Mouse (Mus musculus) forelimb bud, embryonic 11.5 days (tissue): ENCODE measurements at regions not wholly inside any gene's neighbourhood (a gene's known extent, or its start where the extent isn't known, plus 50 kb on each side); places are given as distances from the start of the nearest gene placed in this dataset.

Experiments
- DNase-seq: peaks from one replicate; pipeline ENCODE4 v3.0.0-alpha.2; 2012; ENCODE audit warnings: low read depth, low spot score

DNA sequence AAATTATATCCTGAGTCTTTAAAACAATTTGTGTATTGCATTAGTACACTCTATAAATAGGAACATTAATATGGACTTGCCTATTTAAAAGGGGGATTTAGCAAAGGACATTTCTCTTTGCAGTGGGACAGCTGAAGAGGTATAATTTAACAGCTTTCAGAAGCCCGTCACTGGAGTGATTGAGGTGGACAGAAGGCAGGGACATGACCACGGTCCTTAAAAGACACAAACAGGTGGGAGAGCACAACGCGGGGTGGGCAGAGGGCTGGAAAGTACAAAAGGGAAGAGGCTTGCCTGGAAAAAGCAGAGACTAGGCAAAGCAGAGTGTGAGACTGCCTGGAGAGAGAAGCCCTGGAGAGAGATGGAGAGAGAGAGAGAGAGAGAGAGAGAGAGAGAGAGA is 51.9 kb upstream of the Pkhd1 start:
- no peak for DNase-seq

- no peak for DNase-seq
Observed at GRCm38 (mm10) chr1:20670489-20670888, 52.6 kb upstream of the Pkhd1 start.

DNA sequence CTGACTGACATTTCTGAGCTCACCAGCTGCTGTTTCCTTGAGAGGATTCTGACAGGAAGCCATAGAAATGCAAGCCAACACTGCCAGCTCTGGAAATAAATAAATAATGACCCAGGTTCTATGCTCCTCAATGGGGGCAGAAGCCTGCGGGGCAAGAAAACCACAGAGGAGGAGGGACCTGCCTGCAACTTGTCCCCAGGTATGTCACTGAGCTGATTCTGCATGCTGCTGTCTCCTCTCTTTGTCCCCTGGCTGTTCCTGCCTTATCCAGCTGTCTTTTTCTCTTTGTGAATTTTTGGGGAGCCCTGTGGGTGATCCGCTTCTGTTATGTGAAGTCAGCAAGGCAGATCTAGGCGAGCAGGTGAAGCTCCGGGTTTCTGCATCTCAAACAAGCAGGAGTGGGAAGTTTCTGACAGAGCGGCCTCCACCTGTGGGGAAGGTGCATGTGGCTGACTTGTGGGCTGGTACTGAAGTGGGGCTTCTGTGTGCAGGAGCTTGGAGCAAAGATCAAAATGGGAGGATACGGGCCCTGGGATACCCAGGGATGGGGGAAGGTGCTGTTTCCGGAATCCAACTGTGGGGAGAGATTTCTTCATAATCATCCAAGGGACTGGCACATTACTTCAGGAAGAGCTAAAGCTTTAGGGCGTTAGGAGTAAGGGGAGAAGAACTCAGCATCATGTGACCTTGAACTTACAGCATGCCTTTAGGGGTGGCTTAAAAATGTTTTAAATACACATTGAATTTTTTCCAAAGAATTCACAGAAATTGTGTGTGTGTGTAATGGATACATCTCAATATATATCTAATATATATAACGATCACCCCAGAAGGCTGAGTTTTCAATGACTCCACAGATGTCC is 53.3 kb upstream of the Pkhd1 start:
- no peak for DNase-seq

GRCm38 (mm10) chr1:20671769-20672150 is 53.9 kb upstream of the Pkhd1 start:
- no peak for DNase-seq

DNA sequence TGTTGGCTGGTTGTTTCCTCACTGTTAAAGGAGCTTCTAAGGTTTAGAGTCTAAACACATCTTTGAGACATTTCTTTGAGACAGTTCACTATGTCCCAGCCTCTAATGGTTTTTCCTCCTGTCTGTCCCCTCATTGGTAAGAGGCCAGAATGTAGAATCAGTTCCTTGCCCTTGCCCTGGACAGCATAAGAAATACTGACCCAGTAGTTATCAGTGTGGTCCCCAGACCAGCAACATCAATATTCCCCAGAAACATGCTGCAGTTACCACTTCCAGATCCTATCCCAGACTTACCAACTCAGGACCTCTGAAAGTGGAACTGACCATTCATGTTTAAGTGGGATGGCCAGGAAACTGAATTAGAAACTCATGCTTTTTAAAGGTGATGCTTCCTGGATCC is 54.4 kb upstream of the Pkhd1 start:
- no peak for DNase-seq

DNA sequence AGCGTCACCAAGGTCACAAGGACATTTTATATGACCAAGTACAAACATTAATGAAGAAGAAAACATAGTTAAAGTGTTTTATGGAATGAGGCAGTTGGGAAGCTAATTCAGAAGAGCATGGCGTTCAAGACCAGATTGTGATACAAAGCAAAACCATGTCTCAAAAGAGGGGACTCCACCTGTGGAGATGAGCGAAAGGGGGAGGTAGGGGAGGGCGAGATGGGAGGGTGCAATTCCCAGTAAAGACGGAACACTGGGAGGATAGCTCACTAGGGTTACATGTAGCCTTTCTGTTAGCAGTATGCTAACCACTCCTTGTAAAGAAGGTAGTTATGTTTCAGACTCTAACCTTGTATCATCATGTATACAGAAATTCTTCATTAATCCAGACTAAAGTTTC is 55.1 kb upstream of the Pkhd1 start:
- no peak for DNase-seq

GRCm38 (mm10) chr1:20673351-20673750 is 55.5 kb upstream of the Pkhd1 start:
- DNase-seq, result no peak

- DNase-seq, result no peak
Observed at GRCm38 (mm10) chr1:20674615-20675014, 56.1 kb upstream of the Il17a start.

DNA sequence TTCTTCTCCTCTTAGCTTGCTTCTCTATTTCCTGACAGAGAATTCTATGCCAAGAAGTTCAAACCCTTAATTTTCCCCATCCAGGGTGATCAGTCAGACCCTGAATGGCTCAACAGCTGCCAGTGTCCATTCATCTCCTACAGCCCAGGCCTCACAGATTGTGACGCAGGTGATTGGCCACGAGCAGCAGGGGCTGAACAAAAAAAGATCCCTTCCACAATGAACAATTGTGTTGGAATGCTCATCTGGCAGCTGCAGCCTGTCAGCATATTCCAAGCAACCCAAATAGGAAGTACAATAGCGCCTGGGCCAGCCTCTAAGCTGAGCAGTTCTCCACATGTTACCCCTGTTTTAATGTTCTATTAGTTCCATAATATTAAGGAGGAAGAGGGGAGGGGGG is 52.7 kb upstream of the Il17a start:
- peak; percentile 20 for DNase-seq

DNA sequence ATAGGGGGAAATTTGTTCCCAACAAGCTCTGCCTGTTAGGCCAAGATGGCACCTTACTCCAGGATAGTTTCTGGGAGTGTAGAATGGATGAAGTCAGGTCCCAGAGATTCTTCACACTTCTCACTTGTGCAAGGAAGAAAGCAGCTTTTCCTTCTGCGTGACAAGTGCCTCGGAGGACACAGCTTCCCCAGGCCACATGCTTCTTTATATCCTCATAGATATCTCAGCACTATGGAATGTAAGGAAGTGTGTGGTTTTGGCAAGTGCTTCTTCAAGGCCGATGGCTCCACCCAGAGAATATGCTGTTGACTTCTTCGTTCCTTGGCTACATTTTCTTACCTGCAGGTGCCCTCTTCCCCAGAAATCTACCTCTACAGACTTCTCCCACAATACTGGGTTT is 51.9 kb upstream of the Il17a start:
- no peak for DNase-seq

DNA sequence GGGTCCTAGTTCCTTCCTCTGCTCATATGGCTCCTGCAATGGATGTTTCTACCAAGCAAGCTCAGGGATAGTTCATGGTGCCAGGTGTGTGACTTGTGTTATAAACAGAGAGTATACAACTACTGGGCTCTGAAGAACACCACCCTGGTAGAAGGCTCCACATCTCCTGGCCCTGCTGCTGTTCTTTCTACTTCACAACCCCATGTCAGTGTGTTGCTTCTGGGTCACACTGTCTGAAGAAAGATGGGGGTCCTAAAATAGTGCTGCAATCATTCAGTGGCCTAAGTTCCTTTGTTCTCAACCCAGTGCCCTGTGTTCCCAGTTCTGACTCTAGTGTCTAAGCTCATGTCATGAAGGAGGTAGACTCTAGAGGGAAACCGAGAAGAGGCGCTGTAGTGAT is 51.4 kb upstream of the Il17a start:
- DNase-seq, result no peak

DNA sequence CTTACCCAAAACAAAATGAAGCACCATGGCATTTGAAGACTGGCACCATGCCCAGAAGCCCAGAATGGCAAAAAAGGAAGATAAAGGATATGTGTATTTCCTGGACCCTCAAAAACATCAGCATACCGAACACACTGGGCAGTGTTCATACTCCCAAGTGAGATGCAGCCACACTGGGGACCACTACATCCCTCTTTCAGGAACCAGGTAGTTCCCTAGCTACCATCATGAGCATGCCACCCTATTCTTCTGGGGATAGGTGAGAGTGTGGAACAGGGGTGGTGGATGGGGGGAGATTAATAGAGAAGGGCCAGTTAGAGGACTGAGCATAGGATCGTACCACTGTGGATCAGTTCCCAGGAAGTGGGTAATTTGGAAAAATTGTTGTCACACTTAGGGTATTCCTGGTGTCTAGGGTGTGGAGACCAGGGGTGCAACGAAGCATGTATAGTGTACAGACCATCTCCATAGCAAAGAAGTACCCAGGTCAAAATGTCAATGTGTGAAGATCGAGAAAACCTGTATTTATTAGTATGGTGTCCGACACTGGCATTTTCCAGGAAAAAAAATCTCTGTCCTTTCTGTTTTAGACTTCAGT is 50.9 kb upstream of the Il17a start:
- no peak for DNase-seq

DNA sequence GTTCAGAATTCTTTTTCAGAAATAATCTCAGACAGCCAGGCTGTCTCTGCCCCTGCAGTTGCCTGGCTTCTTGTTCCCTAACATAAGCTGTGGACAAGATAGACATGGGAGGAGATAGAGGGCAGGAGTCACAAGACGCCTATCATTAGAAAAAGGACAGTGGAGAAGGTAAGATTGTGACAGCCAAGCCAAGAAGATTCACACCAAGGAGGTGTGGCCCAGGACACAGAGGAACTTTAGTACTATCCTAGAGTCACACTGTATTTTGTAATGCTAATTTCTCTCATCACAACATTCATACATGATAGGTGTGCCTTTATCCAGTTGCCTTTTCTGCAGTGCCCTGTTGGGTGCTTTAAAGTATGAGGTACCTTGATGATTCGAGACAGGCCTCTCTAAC is 50.2 kb upstream of the Il17a start:
- DNase-seq, result no peak
